Mouse (Mus musculus) stomach, embryonic 15.5 days (tissue): Measurements from ENCODE around the gene Olfr1359. TPM values are rescaled to one million over a fixed set of nuclear protein-coding genes. Genes with fewer than 3 reads are reported as not detected.
A peak's percentile ranks its signal among the peaks of the same experiment; 100 is the strongest.
"Not testable (repeated sequence)": the region's sequence is repeated elsewhere in the genome, so short reads cannot be mapped to it uniquely, and the experiment has no call there.

Source experiments
- ATAC-seq: fragments of 200-750 bp; cut with Nextera tagmentation; 2 replicates; pipeline ENCODE4 v1.8.0; 2017; ENCODE audit warnings: low read depth, moderate number of reproducible peaks, moderate TSS enrichment; ENCODE audit not compliant: insufficient read depth, low FRiP score
- H3K27ac ChIP-seq: fragments of 300-500 bp; sonication (generic); 2 replicates; pipeline ENCODE4 v1.5.1; 2015; ENCODE audit warnings: mild to moderate bottlenecking, inconsistent platforms
- H3K27me3 ChIP-seq: fragments of 300-500 bp; sonication (generic); replicated peaks from 2 replicates; pipeline ENCODE4 v1.6.1; 2015; ENCODE audit warnings: inconsistent platforms
- H3K36me3 ChIP-seq: fragments of 300-500 bp; sonication (generic); 2 replicates; pipeline ENCODE4 v1.6.1; 2015; ENCODE audit warnings: inconsistent platforms
- H3K4me1 ChIP-seq: fragments of 300-500 bp; sonication (generic); 2 replicates; pipeline ENCODE4 v1.6.1; 2015; ENCODE audit warnings: inconsistent platforms
- H3K4me2 ChIP-seq: fragments of 300-500 bp; sonication (generic); 2 replicates; pipeline ENCODE4 v1.6.1; 2015; ENCODE audit warnings: mild to moderate bottlenecking, inconsistent platforms
- H3K4me3 ChIP-seq: fragments of 300-500 bp; sonication (generic); replicated peaks from 2 replicates; pipeline ENCODE4 v1.5.1; 2015; ENCODE audit warnings: inconsistent platforms
- H3K9ac ChIP-seq: fragments of 300-500 bp; sonication (generic); 2 replicates; pipeline ENCODE4 v1.6.1; 2015; ENCODE audit warnings: inconsistent platforms
- H3K9me3 ChIP-seq: fragments of 300-500 bp; sonication (generic); 2 replicates; pipeline ENCODE4 v1.6.1; 2016; ENCODE audit warnings: inconsistent platforms
- WGBS: fragments of 180-500 bp; shearing (Covaris S2); methylation state at CpG from one replicate; pipeline ENCODE4 v1.1.7; 2015; 5-methylcytosine and 5-hydroxymethylcytosine counted together
- polyA plus RNA-seq: library from polyadenylated mRNA; unstranded; fragments of >200 nt; fragmentation: Nextera tagmentation; extraction: Ambion mirVana; gene quantifications from 2 replicates; pipeline ENCODE4 v1.2.1, GENCODE M21; 2015

The Olfr1359 gene
- polyA plus RNA-seq, 1 experiment from 2014 or later, result not detected

GRCm38 (mm10) chr13:21716540-21717391 is 18.9 kb downstream of the Olfr1359 start:
- Histone ChIP-seq H3K4me2 (peak overlapping the region; percentile 69), H3K9ac (peak overlapping the region; percentile 50), H3K27ac (peak overlapping the region; percentile 96), H3K4me3 (peak overlapping the region; percentile 46), H3K4me1 (peaks cover 21% of the 10 kb centered on the region)
- not testable (repeated sequence) for H3K36me3 ChIP-seq, ATAC-seq, H3K9me3 ChIP-seq, H3K27me3 ChIP-seq
- under 1% methylated on average over 16 of the region's 38 CpGs for WGBS

- Histone ChIP-seq H3K4me3 (peak within 1 kb of the TSS; percentile 46), H3K4me1 (peaks cover 23% of the 10 kb centered on the region), H3K27ac (peak within 1 kb of the TSS; percentile 96), H3K4me2 (peak within 1 kb of the TSS; percentile 69), H3K9ac (peak within 1 kb of the TSS; percentile 50)
- H3K36me3 ChIP-seq, H3K9me3 ChIP-seq, H3K27me3 ChIP-seq: not testable (repeated sequence)
- peak; percentile 25; the same call in 1 of the 2 replicates for ATAC-seq
- WGBS, result 1% methylated on average over 29 of the region's 56 CpGs
Measured at GRCm38 (mm10) chr13:21717397-21718357, 19.8 kb downstream of the Olfr1359 start, which contains the start of gene Hist1h3h. Gene Hist1h3h (plus strand): TSS chr13:21717659.

- Histone ChIP-seq H3K4me1 (peaks cover 24% of the 10 kb centered on the region), H3K27me3 (no peaks in the 10 kb centered on the region), H3K9ac (peak overlapping the region; percentile 29), H3K36me3 (no peaks in the 10 kb centered on the region), H3K4me3 (peak overlapping the region; percentile 41), H3K27ac (peak overlapping the region; percentile 90), H3K4me2 (peak overlapping the region; percentile 57), H3K9me3 (no peaks in the 10 kb centered on the region)
- WGBS, result 46% methylated on average over 4 of the region's 4 CpGs
- no peak for ATAC-seq
Measured at GRCm38 (mm10) chr13:21718381-21719080, 20.6 kb downstream of the Olfr1359 start.

- Histone ChIP-seq H3K4me3 (peak overlapping the region; percentile 41), H3K27ac (peak overlapping the region; percentile 86), H3K4me1 (peaks cover 16% of the 10 kb centered on the region), H3K4me2 (peak overlapping the region; percentile 44)
- WGBS, result 2% methylated on average over 20 of the region's 44 CpGs
- ATAC-seq, result peak; percentile 2; the same call in 1 of the 2 replicates
- H3K9me3 ChIP-seq, H3K9ac ChIP-seq, H3K36me3 ChIP-seq, H3K27me3 ChIP-seq: not testable (repeated sequence)
Measured at GRCm38 (mm10) chr13:21721107-21721756, 23.3 kb downstream of the Olfr1359 start.

- not testable (repeated sequence) for H3K36me3 ChIP-seq, H3K9me3 ChIP-seq, H3K27me3 ChIP-seq
- Histone ChIP-seq H3K4me1 (peaks cover 16% of the 10 kb centered on the region), H3K27ac (peak within 1 kb of the TSS; percentile 91), H3K4me2 (peak within 1 kb of the TSS; percentile 62), H3K9ac (peak within 1 kb of the TSS; percentile 2; the same call in 1 of the 2 replicates), H3K4me3 (peak within 1 kb of the TSS; percentile 41)
- ATAC-seq, result peak; percentile 96
- WGBS, result under 1% methylated on average over 33 of the region's 37 CpGs
Measured at GRCm38 (mm10) chr13:21721757-21722372, 24.0 kb downstream of the Olfr1359 start, which contains the start of gene Hist1h2bm. Gene Hist1h2bm (plus strand): TSS chr13:21722044.

GRCm38 (mm10) chr13:21722373-21722925 is 24.5 kb downstream of the Olfr1359 start:
- H3K4me3 ChIP-seq, result peak overlapping the region; percentile 35
- peak overlapping the region; percentile 2; the same call in 1 of the 2 replicates for H3K9ac ChIP-seq
- H3K4me2 ChIP-seq, result peak overlapping the region; percentile 62
- H3K27me3 ChIP-seq, result no peaks in the 10 kb centered on the region
- H3K9me3 ChIP-seq, result no peaks in the 10 kb centered on the region
- 3% methylated on average over 11 of the region's 11 CpGs for WGBS
- peak overlapping the region; percentile 91 for H3K27ac ChIP-seq
- ATAC-seq, result peak; percentile 3; the same call in 1 of the 2 replicates
- no peaks in the 10 kb centered on the region for H3K36me3 ChIP-seq
- peaks cover 16% of the 10 kb centered on the region for H3K4me1 ChIP-seq

GRCm38 (mm10) chr13:21722993-21723836 is 25.3 kb downstream of the Olfr1359 start:
- peak overlapping the region; percentile 62 for H3K4me2 ChIP-seq
- no peak overlapping the region for H3K4me3 ChIP-seq
- H3K4me1 ChIP-seq, result peaks cover 13% of the 10 kb centered on the region
- no peak for ATAC-seq
- 35% methylated on average over 5 of the region's 5 CpGs for WGBS
- no peaks in the 10 kb centered on the region for H3K27me3 ChIP-seq
- no peaks in the 10 kb centered on the region for H3K36me3 ChIP-seq
- H3K9ac ChIP-seq, result no peak overlapping the region
- no peaks in the 10 kb centered on the region for H3K9me3 ChIP-seq
- H3K27ac ChIP-seq, result peak overlapping the region; percentile 91

- Histone ChIP-seq H3K9ac (no peak overlapping the region), H3K27ac (no peak overlapping the region), H3K36me3 (no peaks in the 10 kb centered on the region), H3K4me2 (no peak overlapping the region), H3K4me3 (no peak overlapping the region), H3K27me3 (no peaks in the 10 kb centered on the region), H3K4me1 (no peaks in the 10 kb centered on the region), H3K9me3 (no peaks in the 10 kb centered on the region)
- no peak for ATAC-seq
- 40% methylated on average over 11 of the region's 11 CpGs for WGBS
Measured at GRCm38 (mm10) chr13:21727948-21728572, 30.1 kb downstream of the Olfr1359 start.

- no peaks in the 10 kb centered on the region for H3K4me1 ChIP-seq
- H3K27ac ChIP-seq, result no peak overlapping the region
- WGBS, result 67% methylated on average over 1 of the region's 1 CpGs
Measured at GRCm38 (mm10) chr13:21729544-21729943, 31.6 kb downstream of the Olfr1359 start.

More at GRCm38 (mm10) chr13:21729544-21729943, 31.6 kb downstream of the Olfr1359 start:
- no peak overlapping the region for H3K9ac ChIP-seq
- H3K4me3 ChIP-seq, result no peak overlapping the region
- H3K27me3 ChIP-seq, result no peaks in the 10 kb centered on the region
- H3K9me3 ChIP-seq, result no peaks in the 10 kb centered on the region
- H3K36me3 ChIP-seq, result no peaks in the 10 kb centered on the region
- H3K4me2 ChIP-seq, result no peak overlapping the region
- no peak for ATAC-seq
